Mouse (Mus musculus): Measurements from ENCODE around the gene Rxrb. TPM values are rescaled to one million over a fixed set of nuclear protein-coding genes. Genes with fewer than 3 reads are reported as not detected.

Gene Rxrb
- polyA plus RNA-seq, 1 experiment from 2014 or later, result 16.4 TPM

- Histone ChIP-seq H3K9ac (ENCODE audit: low read length) (no peak overlapping the region), H3K9me3 (ENCODE audit: control insufficient read depth, low read length) (0 out of 2 replicates have a peak, but pooled peaks cover 3% of the 10 kb centered on the region), H3K36me3 (ENCODE audit: control insufficient read depth, insufficient read depth, low read length) (no peaks in the 10 kb centered on the region), H3K27ac (replicated peaks in 1 of 2; ENCODE audit: control insufficient read depth in 1 of 2, insufficient read depth in 1 of 2, low read depth in 2 of 2, low read length in 2 of 2) (no peak overlapping the region), H3K4me2 (ENCODE audit: low read length) (no peak overlapping the region), H3K4me3 (ENCODE audit: control insufficient read depth in 1 of 2, insufficient read depth in 1 of 2, low read depth in 1 of 2, low read length in 2 of 2) (no peak overlapping the region), H3K27me3 (ENCODE audit: control insufficient read depth, insufficient read depth, low read length) (peaks cover 23% of the 10 kb centered on the region), H3K4me1 (ENCODE audit: control insufficient read depth in 2 of 2, insufficient read depth in 2 of 2, low read length in 2 of 2) (no peaks in the 10 kb centered on the region)
- ATAC-seq (ENCODE audit: insufficient number of reproducible peaks, insufficient read depth, low FRiP score, low read depth), result no peak
- 66% methylated on average over 5 of the region's 5 CpGs for WGBS
Measured at GRCm38 (mm10) chr17:34072091-34072490, 40.5 kb downstream of the Rxrb start.

GRCm38 (mm10) chr17:34075271-34075670, 43.7 kb downstream of the Rxrb start:
- H3K27me3 ChIP-seq (ENCODE audit: control insufficient read depth, insufficient read depth, low read length), result peaks cover 34% of the 10 kb centered on the region
- no peak overlapping the region for H3K27ac ChIP-seq (replicated peaks in 1 of 2; ENCODE audit: control insufficient read depth in 1 of 2, insufficient read depth in 1 of 2, low read depth in 2 of 2, low read length in 2 of 2)
- H3K9ac ChIP-seq (ENCODE audit: low read length), result no peak overlapping the region
- H3K4me1 ChIP-seq (ENCODE audit: control insufficient read depth in 2 of 2, insufficient read depth in 2 of 2, low read length in 2 of 2), result no peaks in the 10 kb centered on the region
- no peak overlapping the region for H3K4me2 ChIP-seq (ENCODE audit: low read length)
- 0 out of 2 replicates have a peak, but pooled peaks cover 3% of the 10 kb centered on the region for H3K9me3 ChIP-seq (ENCODE audit: control insufficient read depth, low read length)
- no peaks in the 10 kb centered on the region for H3K36me3 ChIP-seq (ENCODE audit: control insufficient read depth, insufficient read depth, low read length)
- no peak overlapping the region for H3K4me3 ChIP-seq (ENCODE audit: control insufficient read depth in 1 of 2, insufficient read depth in 1 of 2, low read depth in 1 of 2, low read length in 2 of 2)
- WGBS, result 38% methylated on average over 7 of the region's 7 CpGs
- no peak for ATAC-seq (ENCODE audit: insufficient number of reproducible peaks, insufficient read depth, low FRiP score, low read depth)

- Histone ChIP-seq H3K4me2 (ENCODE audit: low read length) (no peak overlapping the region), H3K4me3 (ENCODE audit: control insufficient read depth in 1 of 2, insufficient read depth in 1 of 2, low read depth in 1 of 2, low read length in 2 of 2) (no peak overlapping the region), H3K9me3 (ENCODE audit: control insufficient read depth, low read length) (no peaks in the 10 kb centered on the region), H3K27ac (replicated peaks in 1 of 2; ENCODE audit: control insufficient read depth in 1 of 2, insufficient read depth in 1 of 2, low read depth in 2 of 2, low read length in 2 of 2) (no peak overlapping the region), H3K4me1 (ENCODE audit: control insufficient read depth in 2 of 2, insufficient read depth in 2 of 2, low read length in 2 of 2) (no peaks in the 10 kb centered on the region), H3K36me3 (ENCODE audit: control insufficient read depth, insufficient read depth, low read length) (no peaks in the 10 kb centered on the region), H3K27me3 (ENCODE audit: control insufficient read depth, insufficient read depth, low read length) (peaks cover 35% of the 10 kb centered on the region), H3K9ac (ENCODE audit: low read length) (no peak overlapping the region)
- WGBS, result 2% methylated on average over 9 of the region's 9 CpGs
- no peak for ATAC-seq (ENCODE audit: insufficient number of reproducible peaks, insufficient read depth, low FRiP score, low read depth)
Measured at GRCm38 (mm10) chr17:34077549-34077948, 45.9 kb downstream of the Rxrb start.

GRCm38 (mm10) chr17:34078148-34078547, 46.5 kb downstream of the Rxrb start:
- no peak for ATAC-seq (ENCODE audit: insufficient number of reproducible peaks, insufficient read depth, low FRiP score, low read depth)
- H3K4me2 ChIP-seq (ENCODE audit: low read length), result no peak overlapping the region
- no peaks in the 10 kb centered on the region for H3K4me1 ChIP-seq (ENCODE audit: control insufficient read depth in 2 of 2, insufficient read depth in 2 of 2, low read length in 2 of 2)
- H3K36me3 ChIP-seq (ENCODE audit: control insufficient read depth, insufficient read depth, low read length), result no peaks in the 10 kb centered on the region
- H3K27me3 ChIP-seq (ENCODE audit: control insufficient read depth, insufficient read depth, low read length), result peaks cover 39% of the 10 kb centered on the region
- H3K4me3 ChIP-seq (ENCODE audit: control insufficient read depth in 1 of 2, insufficient read depth in 1 of 2, low read depth in 1 of 2, low read length in 2 of 2), result no peak overlapping the region
- WGBS, result 63% methylated on average over 4 of the region's 4 CpGs
- H3K27ac ChIP-seq (replicated peaks in 1 of 2; ENCODE audit: control insufficient read depth in 1 of 2, insufficient read depth in 1 of 2, low read depth in 2 of 2, low read length in 2 of 2), result no peak overlapping the region
- H3K9me3 ChIP-seq (ENCODE audit: control insufficient read depth, low read length), result no peaks in the 10 kb centered on the region
- H3K9ac ChIP-seq (ENCODE audit: low read length), result no peak overlapping the region

- Histone ChIP-seq H3K4me3 (ENCODE audit: control insufficient read depth in 1 of 2, insufficient read depth in 1 of 2, low read depth in 1 of 2, low read length in 2 of 2) (no peak overlapping the region), H3K4me1 (ENCODE audit: control insufficient read depth in 2 of 2, insufficient read depth in 2 of 2, low read length in 2 of 2) (no peaks in the 10 kb centered on the region), H3K36me3 (ENCODE audit: control insufficient read depth, insufficient read depth, low read length) (no peaks in the 10 kb centered on the region), H3K27me3 (ENCODE audit: control insufficient read depth, insufficient read depth, low read length) (peaks cover 38% of the 10 kb centered on the region), H3K9me3 (ENCODE audit: control insufficient read depth, low read length) (no peaks in the 10 kb centered on the region), H3K4me2 (ENCODE audit: low read length) (no peak overlapping the region), H3K9ac (ENCODE audit: low read length) (no peak overlapping the region), H3K27ac (replicated peaks in 1 of 2; ENCODE audit: control insufficient read depth in 1 of 2, insufficient read depth in 1 of 2, low read depth in 2 of 2, low read length in 2 of 2) (no peak overlapping the region)
- 83% methylated on average over 11 of the region's 11 CpGs for WGBS
- no peak for ATAC-seq (ENCODE audit: insufficient number of reproducible peaks, insufficient read depth, low FRiP score, low read depth)
Measured at GRCm38 (mm10) chr17:34079002-34079401, 47.4 kb downstream of the Rxrb start.

- ATAC-seq (ENCODE audit: insufficient number of reproducible peaks, insufficient read depth, low FRiP score, low read depth), result no peak; the same call in 1 of the 2 replicates
- H3K27ac ChIP-seq (replicated peaks in 1 of 2; ENCODE audit: control insufficient read depth in 1 of 2, insufficient read depth in 1 of 2, low read depth in 2 of 2, low read length in 2 of 2), result no peak overlapping the region
- no peaks in the 10 kb centered on the region for H3K9me3 ChIP-seq (ENCODE audit: control insufficient read depth, low read length)
- no peaks in the 10 kb centered on the region for H3K4me1 ChIP-seq (ENCODE audit: control insufficient read depth in 2 of 2, insufficient read depth in 2 of 2, low read length in 2 of 2)
- no peak overlapping the region for H3K4me2 ChIP-seq (ENCODE audit: low read length)
- H3K27me3 ChIP-seq (ENCODE audit: control insufficient read depth, insufficient read depth, low read length), result peaks cover 41% of the 10 kb centered on the region
- H3K4me3 ChIP-seq (ENCODE audit: control insufficient read depth in 1 of 2, insufficient read depth in 1 of 2, low read depth in 1 of 2, low read length in 2 of 2), result no peak overlapping the region
- WGBS, result 19% methylated on average over 5 of the region's 5 CpGs
- H3K36me3 ChIP-seq (ENCODE audit: control insufficient read depth, insufficient read depth, low read length), result no peaks in the 10 kb centered on the region
- H3K9ac ChIP-seq (ENCODE audit: low read length), result no peak overlapping the region
Measured at GRCm38 (mm10) chr17:34079621-34080020, 48.0 kb downstream of the Rxrb start.

- Histone ChIP-seq H3K9ac (ENCODE audit: low read length) (no peak overlapping the region), H3K36me3 (ENCODE audit: control insufficient read depth, insufficient read depth, low read length) (no peaks in the 10 kb centered on the region), H3K4me2 (ENCODE audit: low read length) (no peak overlapping the region), H3K4me3 (ENCODE audit: control insufficient read depth in 1 of 2, insufficient read depth in 1 of 2, low read depth in 1 of 2, low read length in 2 of 2) (no peak overlapping the region), H3K27ac (replicated peaks in 1 of 2; ENCODE audit: control insufficient read depth in 1 of 2, insufficient read depth in 1 of 2, low read depth in 2 of 2, low read length in 2 of 2) (no peak overlapping the region), H3K27me3 (ENCODE audit: control insufficient read depth, insufficient read depth, low read length) (peaks cover 17% of the 10 kb centered on the region), H3K9me3 (ENCODE audit: control insufficient read depth, low read length) (no peaks in the 10 kb centered on the region), H3K4me1 (ENCODE audit: control insufficient read depth in 2 of 2, insufficient read depth in 2 of 2, low read length in 2 of 2) (no peaks in the 10 kb centered on the region)
- no peak for ATAC-seq (ENCODE audit: insufficient number of reproducible peaks, insufficient read depth, low FRiP score, low read depth)
- WGBS, result 14% methylated on average over 8 of the region's 8 CpGs
Measured at GRCm38 (mm10) chr17:34083104-34083503, 51.5 kb downstream of the Rxrb start.

GRCm38 (mm10) chr17:34087386-34087785, 55.8 kb downstream of the Rxrb start:
- H3K4me3 ChIP-seq (ENCODE audit: control insufficient read depth in 1 of 2, insufficient read depth in 1 of 2, low read depth in 1 of 2, low read length in 2 of 2), result no peak overlapping the region
- H3K4me2 ChIP-seq (ENCODE audit: low read length), result no peak overlapping the region
- H3K27ac ChIP-seq (replicated peaks in 1 of 2; ENCODE audit: control insufficient read depth in 1 of 2, insufficient read depth in 1 of 2, low read depth in 2 of 2, low read length in 2 of 2), result no peak overlapping the region
- ATAC-seq (ENCODE audit: insufficient number of reproducible peaks, insufficient read depth, low FRiP score, low read depth), result no peak
- H3K9ac ChIP-seq (ENCODE audit: low read length), result no peak overlapping the region
- 52% methylated on average over 2 of the region's 2 CpGs for WGBS
- peaks cover 9% of the 10 kb centered on the region for H3K27me3 ChIP-seq (ENCODE audit: control insufficient read depth, insufficient read depth, low read length)
- H3K9me3 ChIP-seq (ENCODE audit: control insufficient read depth, low read length), result no peaks in the 10 kb centered on the region
- H3K36me3 ChIP-seq (ENCODE audit: control insufficient read depth, insufficient read depth, low read length), result no peaks in the 10 kb centered on the region
- H3K4me1 ChIP-seq (ENCODE audit: control insufficient read depth in 2 of 2, insufficient read depth in 2 of 2, low read length in 2 of 2), result 0 out of 4 replicates have a peak, but pooled peaks cover 0 to 2% of the 10 kb centered on the region in 2 experiments

All from heart, embryonic 14.5 days (tissue).